Mouse (Mus musculus) lung, adult 2 months (tissue): ENCODE data around the gene Thrb. TPM values are rescaled to one million over a fixed set of nuclear protein-coding genes. Genes with fewer than 3 reads are reported as not detected.
"Not testable (repeated sequence)": the region's sequence is repeated elsewhere in the genome, so short reads cannot be mapped to it uniquely, and the experiment has no call there.

Experiments used
- DNase-seq: peaks from one replicate; pipeline ENCODE4 v3.0.0; 2022
- H3K4me1 ChIP-seq: fragments of 200-500 bp; 2 replicates; pipeline ENCODE4 v1.6.1; 2011; ENCODE audit warnings: low read length; ENCODE audit not compliant: control insufficient read depth, insufficient read depth
- H3K4me3 ChIP-seq: fragments of 200-500 bp; replicated peaks from 2 replicates; pipeline ENCODE3; 2011; ENCODE audit warnings: low read depth, mild to moderate bottlenecking, control low read depth, low read length; ENCODE audit errors: extremely low read depth
- CTCF ChIP-seq: fragments of 200-500 bp; IDR thresholded peaks from 2 replicates; pipeline ENCODE4 v1.5.1; 2011; ENCODE audit warnings: mild to moderate bottlenecking, low read length, control low read depth; ENCODE audit not compliant: insufficient read depth
- POLR2A ChIP-seq: fragments of 200-500 bp; IDR thresholded peaks from 2 replicates; pipeline ENCODE4 v1.6.1; 2011; ENCODE audit warnings: low read depth, mild to moderate bottlenecking, control low read depth, low read length, borderline replicate concordance; ENCODE audit errors: extremely low read depth
- WGBS: fragments of 180-500 bp; shearing (Covaris S2); methylation state at CpG from one replicate; pipeline ENCODE4 v1.1.7; 2018; 5-methylcytosine and 5-hydroxymethylcytosine counted together
- polyA plus RNA-seq: library from polyadenylated mRNA; depleted of rRNA; stranded (reverse); fragments of >200 nt; gene quantifications from 2 replicates; pipeline ENCODE4 v1.2.3, GENCODE M21; 2012

Gene Thrb
- polyA plus RNA-seq, 1 experiment = 5.6 TPM

GRCm38 (mm10) chr14:17916651-17917050 lies 256.6 kb downstream of the Thrb start:
- 45% methylated on average over 2 of the region's 2 CpGs for WGBS
- Histone ChIP-seq H3K4me1 (no peaks in the 10 kb centered on the region), H3K4me3 (no peak overlapping the region)
- TF ChIP-seq CTCF = no peak
- TF ChIP-seq POLR2A = no peak
- no peak for DNase-seq

GRCm38 (mm10) chr14:17917124-17917763 lies 257.2 kb downstream of the Thrb start:
- WGBS = 71% methylated on average over 3 of the region's 3 CpGs
- no peak for DNase-seq
- Histone ChIP-seq H3K4me3 (no peak overlapping the region), H3K4me1 (no peaks in the 10 kb centered on the region)
- TF ChIP-seq CTCF = no peak
- TF ChIP-seq POLR2A = no peak

- WGBS = 29% methylated on average over 3 of the region's 3 CpGs
- no peak overlapping the region for H3K4me3 ChIP-seq
- H3K4me1 ChIP-seq = no peaks in the 10 kb centered on the region
- TF ChIP-seq CTCF (no peak), POLR2A (no peak)
- no peak for DNase-seq
Measured at GRCm38 (mm10) chr14:17917899-17918298, 257.8 kb downstream of the Thrb start.

- DNase-seq = no peak
- no peak overlapping the region for H3K4me3 ChIP-seq
- H3K4me1 ChIP-seq = no peaks in the 10 kb centered on the region
- WGBS = 54% methylated on average over 8 of the region's 8 CpGs
- TF ChIP-seq POLR2A = no peak
- no peak for TF ChIP-seq CTCF
Measured at GRCm38 (mm10) chr14:17922807-17923704, 263.0 kb downstream of the Thrb start.

- Histone ChIP-seq H3K4me1 (no peaks in the 10 kb centered on the region), H3K4me3 (no peak overlapping the region)
- 41% methylated on average over 1 of the region's 1 CpGs for WGBS
- DNase-seq = no peak
- TF ChIP-seq POLR2A (no peak), CTCF (peak; percentile 67)
Measured at GRCm38 (mm10) chr14:17927469-17927868, 267.4 kb downstream of the Thrb start.

DNA sequence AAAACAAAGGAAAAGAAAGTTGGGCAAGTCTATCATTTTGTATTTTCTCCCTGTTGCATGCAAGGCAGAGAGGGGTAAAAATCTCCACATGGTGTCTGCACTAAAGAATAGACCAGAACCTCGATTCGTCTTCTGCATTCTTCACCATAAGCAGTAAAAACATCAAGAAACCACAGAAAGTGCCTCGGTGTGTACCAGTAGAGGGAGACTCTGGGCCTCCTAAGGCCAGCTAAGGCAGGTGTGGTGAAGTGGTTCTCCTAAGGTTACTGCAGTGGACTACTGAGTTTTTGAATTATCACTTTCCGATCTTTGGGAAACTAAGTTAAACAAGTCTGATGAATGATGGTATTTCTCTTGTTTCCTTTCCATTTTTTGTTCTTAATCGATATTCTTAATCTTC lies 269.5 kb downstream of the Thrb start:
- Histone ChIP-seq H3K4me1 (no peaks in the 10 kb centered on the region), H3K4me3 (no peak overlapping the region)
- no peak for DNase-seq
- 58% methylated on average over 5 of the region's 5 CpGs for WGBS
- TF ChIP-seq POLR2A (no peak), CTCF (peak; percentile 25; the same call in 1 of the 2 replicates)

DNA sequence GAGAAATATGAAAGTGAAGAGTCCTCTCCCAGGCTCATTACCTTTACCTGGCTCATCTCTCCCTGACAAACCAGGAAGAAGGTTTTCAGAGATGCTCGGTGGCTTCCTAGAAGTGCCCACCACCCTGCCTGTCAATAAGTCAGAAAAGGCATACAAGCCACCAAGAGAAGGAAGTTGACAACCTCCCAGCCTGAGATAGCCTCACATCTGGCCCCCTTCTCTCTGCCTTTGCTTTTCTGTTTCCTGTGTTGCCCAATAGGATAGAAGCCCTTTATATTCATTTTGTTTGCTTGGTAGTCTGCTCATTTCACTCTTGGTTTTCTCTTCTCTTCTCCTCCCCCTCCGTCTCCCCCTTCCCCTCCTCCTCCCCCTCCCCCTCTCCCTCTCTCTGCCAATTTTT lies 273.4 kb downstream of the Thrb start:
- whole genome bisulfite sequencing = 43% methylated on average over 2 of the region's 2 CpGs
- no peak overlapping the region for H3K4me3 ChIP-seq
- no peak for TF ChIP-seq CTCF
- TF ChIP-seq POLR2A = no peak
- DNase-seq = no peak
- H3K4me1 ChIP-seq = no peaks in the 10 kb centered on the region

- H3K4me3 ChIP-seq, H3K4me1 ChIP-seq, DNase-seq: not testable (repeated sequence)
- 79% methylated on average over 4 of the region's 4 CpGs for WGBS
Measured at GRCm38 (mm10) chr14:17934779-17935178, 274.7 kb downstream of the Thrb start.

GRCm38 (mm10) chr14:17954038-17954437 lies 294.0 kb downstream of the Thrb start:
- 54% methylated on average over 2 of the region's 2 CpGs for WGBS
- Histone ChIP-seq H3K4me3 (no peak overlapping the region), H3K4me1 (no peaks in the 10 kb centered on the region)
- no peak for TF ChIP-seq POLR2A
- TF ChIP-seq CTCF = no peak
- no peak for DNase-seq

- Histone ChIP-seq H3K4me1 (no peaks in the 10 kb centered on the region), H3K4me3 (no peak overlapping the region)
- no peak for DNase-seq
- 46% methylated on average over 2 of the region's 2 CpGs for WGBS
- TF ChIP-seq POLR2A = no peak
- TF ChIP-seq CTCF = no peak
Measured at GRCm38 (mm10) chr14:17959901-17960300, 299.8 kb downstream of the Thrb start.
